Mouse (Mus musculus): ENCODE data around the gene Calm4.
"Not testable (repeated sequence)": the region's sequence is repeated elsewhere in the genome, so short reads cannot be mapped to it uniquely, and the experiment has no call there.

Gene Calm4

GRCm38 (mm10) chr13:3837312-3837807 is at the start of gene Calm4:
Gene Calm4 (plus strand): TSS chr13:3837757.
- in situ Hi-C loops (cut with MboI) = not testable (repeated sequence)

GRCm38 (mm10) chr13:3788588-3788987 is 49.0 kb upstream of the Calm4 start:
- in situ Hi-C loops (cut with MboI) = no loop called here

GRCm38 (mm10) chr13:3789531-3789930 is 48.0 kb upstream of the Calm4 start:
- in situ Hi-C loops (cut with MboI) = no loop called here

- in situ Hi-C loops (cut with MboI) = no loop called here
Observed at GRCm38 (mm10) chr13:3796649-3797048, 40.9 kb upstream of the Calm4 start.

- in situ Hi-C loops (cut with MboI) = no loop called here
Observed at GRCm38 (mm10) chr13:3798751-3799150, 38.8 kb upstream of the Calm4 start.

- in situ Hi-C loops (cut with MboI) = no loop called here
Observed at GRCm38 (mm10) chr13:3799386-3799785, 38.2 kb upstream of the Calm4 start.

- in situ Hi-C loops (cut with MboI) = no loop called here
Observed at GRCm38 (mm10) chr13:3804186-3804585, 33.4 kb upstream of the Calm4 start, which contains the start of gene Calml3. Gene Calml3 (minus strand): TSS chr13:3804316.

GRCm38 (mm10) chr13:3805132-3805531 is 32.4 kb upstream of the Calm4 start:
- in situ Hi-C loops (cut with MboI) = no loop called here

GRCm38 (mm10) chr13:3805638-3806037 is 31.9 kb upstream of the Calm4 start:
- in situ Hi-C loops (cut with MboI) = no loop called here

- in situ Hi-C loops (cut with MboI) = no loop called here
Observed at GRCm38 (mm10) chr13:3807131-3807827, 30.3 kb upstream of the Calm4 start.

- in situ Hi-C loops (cut with MboI) = no loop called here
Observed at GRCm38 (mm10) chr13:3818012-3818739, 19.4 kb upstream of the Calm4 start.

GRCm38 (mm10) chr13:3818740-3819076 is 18.8 kb upstream of the Calm4 start:
- in situ Hi-C loops (cut with MboI) = no loop called here

- in situ Hi-C loops (cut with MboI) = no loop called here
Observed at GRCm38 (mm10) chr13:3822105-3822504, 15.5 kb upstream of the Calm4 start.

GRCm38 (mm10) chr13:3825726-3826125 is 11.8 kb upstream of the Calm4 start:
- in situ Hi-C loops (cut with MboI) = no loop called here

- in situ Hi-C loops (cut with MboI) = no loop called here
Observed at GRCm38 (mm10) chr13:3831546-3831945, 6.0 kb upstream of the Calm4 start.

GRCm38 (mm10) chr13:3831994-3832393 is 5.6 kb upstream of the Calm4 start:
- in situ Hi-C loops (cut with MboI) = no loop called here

GRCm38 (mm10) chr13:3832450-3832849 is 5.1 kb upstream of the Calm4 start:
- in situ Hi-C loops (cut with MboI) = no loop called here

- in situ Hi-C loops (cut with MboI) = not testable (repeated sequence)
Observed at GRCm38 (mm10) chr13:3833644-3834043, 3.9 kb upstream of the Calm4 start.

GRCm38 (mm10) chr13:3840662-3841061 is 3.1 kb downstream of the Calm4 start:
- in situ Hi-C loops (cut with MboI) = not testable (repeated sequence)

GRCm38 (mm10) chr13:3850330-3850729 is 12.8 kb downstream of the Calm4 start:
- in situ Hi-C loops (cut with MboI) = no loop called here

GRCm38 (mm10) chr13:3853648-3854333 is 16.2 kb downstream of the Calm4 start, which contains the start of gene Calm5:
Gene Calm5 (plus strand): TSS chr13:3854173.
- in situ Hi-C loops (cut with MboI) = not testable (repeated sequence)

GRCm38 (mm10) chr13:3854856-3855255 is 17.3 kb downstream of the Calm4 start:
- in situ Hi-C loops (cut with MboI) = no loop called here

- in situ Hi-C loops (cut with MboI) = no loop called here
Observed at GRCm38 (mm10) chr13:3856252-3856651, 18.7 kb downstream of the Calm4 start.

Measured in mature B cell (primary cell).